Mouse (Mus musculus): ENCODE results near the gene 2310057J18Rik.
"Not testable (repeated sequence)": the region's sequence is repeated elsewhere in the genome, so short reads cannot be mapped to it uniquely, and the experiment has no call there.

2310057J18Rik gene

GRCm38 (mm10) chr10:28986203-28986602, at the start of gene 2310057J18Rik:
2310057J18Rik (minus strand) TSS chr10:28986303.
- no peak for DNase-seq

GRCm38 (mm10) chr10:29029960-29030359, 43.9 kb upstream of the 2310057J18Rik start:
- DNase-seq = not testable (repeated sequence)

DNA sequence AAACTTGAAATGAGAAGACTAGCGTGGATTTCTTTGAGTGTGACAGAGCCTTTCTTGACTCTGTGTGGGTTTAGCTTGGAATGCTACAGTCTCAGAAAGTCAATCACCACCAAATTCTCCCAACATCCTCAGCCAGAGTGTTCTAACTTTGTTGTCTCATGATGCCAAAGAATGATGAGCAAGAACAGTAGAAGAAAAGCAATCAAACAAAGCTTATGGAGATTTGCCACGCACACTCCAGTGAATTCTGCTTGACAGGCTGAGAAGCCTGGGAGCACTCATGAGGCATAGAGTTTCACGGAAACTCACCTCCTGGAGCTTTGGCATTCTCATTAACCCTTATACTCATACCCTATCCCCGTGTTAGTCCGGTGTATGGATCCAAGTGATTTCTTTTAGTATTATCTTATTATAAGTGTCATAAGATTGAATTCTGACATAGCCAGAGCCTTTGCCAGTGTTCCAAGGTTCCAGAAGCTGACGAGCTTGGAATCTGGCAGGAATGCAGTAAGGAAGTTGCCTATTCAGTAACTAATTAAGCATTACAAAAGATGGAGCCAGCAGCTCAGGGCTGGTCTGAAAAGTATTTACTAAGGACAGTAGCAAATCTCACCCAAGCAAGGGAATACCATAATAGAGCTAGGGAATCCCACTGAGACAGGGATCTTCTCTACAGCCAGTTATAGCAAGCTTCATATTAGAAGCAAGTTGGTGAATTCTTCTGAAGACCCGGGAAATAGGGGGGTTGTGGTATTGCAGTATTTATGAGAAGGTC, 33.6 kb upstream of the 2310057J18Rik start:
- DNase-seq = no peak

- no peak for DNase-seq
Measured at GRCm38 (mm10) chr10:28997776-28998175, 11.7 kb upstream of the 2310057J18Rik start.

- DNase-seq = no peak
Measured at GRCm38 (mm10) chr10:28988990-28989389, 2.9 kb upstream of the 2310057J18Rik start.

- no peak for DNase-seq
Measured at GRCm38 (mm10) chr10:28968189-28968588, 17.9 kb downstream of the 2310057J18Rik start.

GRCm38 (mm10) chr10:28955138-28955537, 31.0 kb downstream of the 2310057J18Rik start:
- peak; percentile 46 for DNase-seq

GRCm38 (mm10) chr10:28954515-28954914, 31.6 kb downstream of the 2310057J18Rik start:
- no peak for DNase-seq

Data from kidney, postnatal 14 days (tissue).